Comparison of ENCODE assay signal across 18 mouse cellular contexts in the genomic region with DNA sequence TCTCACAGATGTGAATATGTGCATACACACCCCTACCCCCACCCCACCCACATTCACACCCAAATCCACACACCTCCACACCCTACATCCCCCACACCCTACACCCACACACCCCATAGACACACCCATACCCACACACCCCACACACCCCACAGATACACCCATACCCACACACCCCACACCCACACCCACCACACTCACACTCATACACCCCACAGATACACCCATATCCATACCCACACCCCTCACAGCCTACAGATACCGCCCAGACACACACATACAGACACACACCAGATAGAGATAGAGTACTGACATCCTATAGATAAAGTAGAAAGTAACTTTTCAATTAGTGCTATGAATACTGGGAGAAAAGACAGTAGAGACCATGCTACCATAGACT.
"Had no signal": no experiment of that assay in that cellular context is flagged by ENCODE, and none has a peak within 500 bp of the region (broad histone marks: within the 10 kb centered on the region; RNA-seq: fewer than 3 reads in every experiment).

No protein-coding gene starts in this region.

- H3K4me1 ChIP-seq: liver, embryonic 15.5 days; lung, embryonic 15.5 days; megakaryocyte, embryonic 14.5 days; midbrain, embryonic 12.5 days; stomach, embryonic 15.5 days had no signal

- H3K9ac ChIP-seq: liver, embryonic 15.5 days; liver, postnatal 0 days; lung, embryonic 15.5 days; midbrain, embryonic 12.5 days; neural tube, embryonic 12.5 days; stomach, embryonic 15.5 days had no signal

- H3K36me3 ChIP-seq: liver, embryonic 15.5 days; lung, embryonic 15.5 days; midbrain, embryonic 12.5 days; neural tube, embryonic 12.5 days; stomach, embryonic 15.5 days had no signal

- H3K27ac ChIP-seq: liver, embryonic 15.5 days; lung, embryonic 15.5 days; macrophage; midbrain, embryonic 12.5 days; neural tube, embryonic 12.5 days; stomach, embryonic 15.5 days had no signal

- ATAC-seq: liver, postnatal 0 days; lung, postnatal 0 days; midbrain, embryonic 16.5 days had no signal

- H3K27me3 ChIP-seq: liver, embryonic 15.5 days; lung, embryonic 15.5 days; megakaryocyte, embryonic 14.5 days; midbrain, embryonic 12.5 days; neural tube, embryonic 12.5 days; stomach, embryonic 15.5 days had no signal

- H3K4me3 ChIP-seq: liver, embryonic 15.5 days; lung, embryonic 15.5 days; megakaryocyte, embryonic 14.5 days; midbrain, embryonic 12.5 days; neural tube, embryonic 12.5 days; stomach, embryonic 15.5 days had no signal

- DNase-seq: liver, postnatal 0 days; lung, adult 2 months; lung, postnatal 14 days; lung, postnatal 36 days; midbrain, embryonic 14.5 days; right cerebral cortex, postnatal 14 days; thymus, adult 2 months; thymus, postnatal 25 days; thymus, postnatal 4 days had no signal

- H3K9me3 ChIP-seq: liver, embryonic 15.5 days; lung, embryonic 15.5 days; megakaryocyte, embryonic 14.5 days; midbrain, embryonic 12.5 days; neural tube, embryonic 12.5 days; stomach, embryonic 15.5 days had no signal

- H3K4me2 ChIP-seq: liver, embryonic 15.5 days; lung, embryonic 15.5 days; midbrain, embryonic 12.5 days; neural tube, embryonic 12.5 days; stomach, embryonic 15.5 days had no signal
